Mouse (Mus musculus): ENCODE data around the gene Lysmd4. TPM values are rescaled to one million over a fixed set of nuclear protein-coding genes. Genes with fewer than 3 reads are reported as not detected.

Gene Lysmd4
- polyA plus RNA-seq, 1 experiment from 2014 or later = 3.6 TPM

DNA sequence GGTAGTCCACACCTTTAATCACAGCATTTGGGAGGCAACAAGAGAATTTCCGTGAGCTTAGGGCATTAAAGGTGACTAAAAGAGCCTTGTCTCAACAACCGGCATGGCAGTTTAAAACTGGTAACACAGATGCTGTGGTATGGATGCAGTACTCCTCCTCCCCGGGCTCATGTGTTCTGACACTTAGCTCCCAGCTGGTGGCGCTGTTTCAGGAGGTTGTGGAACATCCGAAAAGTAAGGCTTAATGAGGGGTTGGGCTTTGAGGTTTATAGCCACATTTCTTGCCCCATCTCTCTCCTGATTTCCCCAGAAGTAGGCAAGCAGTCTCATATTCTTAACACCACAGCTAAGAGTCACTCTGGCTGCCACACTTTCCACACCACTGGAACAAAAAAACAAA is 133.5 kb downstream of the Lysmd4 start:
- H3K9ac ChIP-seq (replicated peaks) = no peak overlapping the region
- H3K27me3 ChIP-seq (ENCODE audit: insufficient read depth, low read length) = no peaks in the 10 kb centered on the region
- no peak overlapping the region for H3K4me2 ChIP-seq (ENCODE audit: low read depth, low read length)
- no peak overlapping the region for H3K27ac ChIP-seq (ENCODE audit: low read depth)
- no peaks in the 10 kb centered on the region for H3K36me3 ChIP-seq (replicated peaks; ENCODE audit: insufficient read depth, low read length)
- H3K9me3 ChIP-seq (ENCODE audit: low read length) = no peaks in the 10 kb centered on the region
- ATAC-seq (no peak), DNase-seq (no peak)
- H3K4me1 ChIP-seq (ENCODE audit: insufficient read depth) = 0 out of 2 replicates have a peak, but pooled peaks cover 6% of the 10 kb centered on the region
- H3K4me3 ChIP-seq (ENCODE audit: low read depth, low read length) = no peak overlapping the region
- no peak for TF ChIP-seq EP300 (IDR thresholded peaks at IDR 0.05; ENCODE audit: low read depth)
- peak; percentile 46; the same call in 1 of the 2 replicates for TF ChIP-seq CTCF (IDR thresholded peaks at IDR 0.05; ENCODE audit: low read depth)
- 89% methylated on average over 5 of the region's 5 CpGs for WGBS (ENCODE audit: insufficient replicate concordance)

Other genes with a start within 250 kb of the Lysmd4 start
- 10.3 and 10.7 TPM in 2 replicates for gene Mef2a, start 150.3 kb downstream of the Lysmd4 start, polyA plus RNA-seq (2015; fragmentation: Nextera tagmentation; extraction: Ambion mirVana)

All from liver, postnatal 0 days (tissue).